Mouse (Mus musculus) megakaryocyte, embryonic 14.5 days (primary cell): Measurements from ENCODE around the gene Gm21897. TPM values are rescaled to one million over a fixed set of nuclear protein-coding genes. Genes with fewer than 3 reads are reported as not detected.

Experiments used
- H3K27me3 ChIP-seq: replicated peaks from 2 replicates; pipeline ENCODE3; 2012; ENCODE audit warnings: inconsistent platforms
- H3K36me3 ChIP-seq: replicated peaks from 2 replicates; pipeline ENCODE3; 2012; ENCODE audit warnings: low read length, inconsistent platforms, mixed read lengths
- H3K4me1 ChIP-seq: 2 replicates; pipeline ENCODE4 v1.6.1; 2012; ENCODE audit warnings: inconsistent platforms
- H3K4me3 ChIP-seq: replicated peaks from 2 replicates; pipeline ENCODE3; 2012; ENCODE audit warnings: moderate library complexity, mild to moderate bottlenecking, inconsistent platforms
- H3K9me3 ChIP-seq: 2 replicates; pipeline ENCODE4 v1.6.1; 2012; ENCODE audit warnings: inconsistent platforms
- FLI1 ChIP-seq: IDR thresholded peaks from 2 replicates; pipeline ENCODE4 v1.6.1; 2012; ENCODE audit warnings: low read length, inconsistent platforms, mixed read lengths
- GATA1 ChIP-seq: IDR thresholded peaks from 3 replicates; pipeline ENCODE4 v1.6.1; 2012; ENCODE audit warnings: mixed read lengths, low read length, inconsistent platforms, borderline replicate concordance
- polyA plus RNA-seq: library from polyadenylated mRNA; stranded (reverse); fragments of >175 nt; gene quantifications from 2 replicates; pipeline ENCODE4 v1.2.3, GENCODE M21; 2012; ENCODE audit warnings: low replicate concordance; ENCODE audit not compliant: insufficient read depth

Gene Gm21897
- polyA plus RNA-seq, 1 experiment, result not detected

DNA sequence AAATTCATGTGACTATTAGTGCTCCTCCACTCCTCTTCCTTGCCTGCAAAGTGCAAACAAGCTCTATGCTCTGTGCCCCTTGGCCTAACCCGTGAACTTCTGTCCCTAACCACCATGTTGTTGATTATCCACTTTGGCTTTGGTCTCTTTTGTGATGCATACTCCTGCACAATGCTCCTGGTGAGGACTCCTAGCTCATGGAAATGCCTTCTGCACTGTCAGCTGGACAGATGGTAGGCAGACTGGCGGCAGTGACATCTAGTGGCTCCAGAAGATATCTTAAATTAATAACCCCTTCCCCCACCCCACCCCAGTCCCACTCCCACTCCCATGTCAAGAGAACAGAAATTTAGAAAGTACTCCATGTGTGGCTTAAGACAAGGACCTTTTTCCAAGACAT is 35.1 kb downstream of the Gm21897 start:
- TF ChIP-seq FLI1 (no peak), GATA1 (no peak)
- Histone ChIP-seq H3K27me3 (no peaks in the 10 kb centered on the region), H3K4me1 (0 out of 2 replicates have a peak, but pooled peaks cover 2% of the 10 kb centered on the region), H3K36me3 (no peaks in the 10 kb centered on the region), H3K9me3 (no peaks in the 10 kb centered on the region), H3K4me3 (no peak overlapping the region)

DNA sequence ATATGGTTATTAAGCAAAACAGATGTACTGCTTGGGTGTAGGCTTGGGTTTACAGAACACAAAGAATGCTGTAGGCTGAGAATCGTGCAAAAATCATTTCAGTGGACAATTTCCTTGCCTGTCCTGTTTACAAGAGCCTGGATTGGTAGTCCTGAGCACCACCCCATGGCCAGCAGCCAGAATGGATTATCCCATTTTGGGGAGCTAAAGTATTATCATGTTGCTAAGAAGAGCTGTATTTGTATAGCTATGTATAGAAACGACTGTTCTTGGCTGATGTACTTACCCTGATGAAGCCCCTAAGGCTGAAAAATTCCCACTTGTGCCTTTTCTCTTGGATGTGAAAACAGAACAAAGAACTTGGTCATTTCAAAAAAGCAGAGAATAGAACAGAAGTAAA is 37.6 kb downstream of the Gm21897 start:
- Histone ChIP-seq H3K27me3 (no peaks in the 10 kb centered on the region), H3K9me3 (no peaks in the 10 kb centered on the region), H3K4me3 (no peak overlapping the region), H3K4me1 (0 out of 2 replicates have a peak, but pooled peaks cover 2% of the 10 kb centered on the region), H3K36me3 (no peaks in the 10 kb centered on the region)
- TF ChIP-seq GATA1 (no peak), FLI1 (no peak)

DNA sequence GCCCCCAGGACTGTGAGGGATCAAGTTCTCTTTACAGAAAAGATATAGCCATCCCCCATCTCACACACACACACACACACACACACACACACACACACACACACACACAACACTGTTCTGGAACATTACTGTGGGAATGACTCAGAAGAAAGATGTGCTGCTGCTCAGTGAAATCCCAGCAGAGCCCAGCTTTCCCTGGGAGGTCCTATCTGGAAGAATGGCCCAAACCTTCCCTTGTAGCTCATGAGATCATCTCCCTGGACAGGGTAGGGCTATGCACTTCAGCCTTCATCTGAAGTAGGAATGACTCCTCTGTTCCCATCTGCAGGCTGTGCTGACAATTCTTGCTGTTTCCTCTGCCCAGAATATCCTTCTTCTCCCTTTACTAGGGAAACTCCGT is 38.1 kb downstream of the Gm21897 start:
- Histone ChIP-seq H3K9me3 (no peaks in the 10 kb centered on the region), H3K4me3 (no peak overlapping the region), H3K27me3 (no peaks in the 10 kb centered on the region), H3K36me3 (no peaks in the 10 kb centered on the region), H3K4me1 (0 out of 2 replicates have a peak, but pooled peaks cover 2% of the 10 kb centered on the region)
- TF ChIP-seq FLI1 (no peak), GATA1 (no peak)

DNA sequence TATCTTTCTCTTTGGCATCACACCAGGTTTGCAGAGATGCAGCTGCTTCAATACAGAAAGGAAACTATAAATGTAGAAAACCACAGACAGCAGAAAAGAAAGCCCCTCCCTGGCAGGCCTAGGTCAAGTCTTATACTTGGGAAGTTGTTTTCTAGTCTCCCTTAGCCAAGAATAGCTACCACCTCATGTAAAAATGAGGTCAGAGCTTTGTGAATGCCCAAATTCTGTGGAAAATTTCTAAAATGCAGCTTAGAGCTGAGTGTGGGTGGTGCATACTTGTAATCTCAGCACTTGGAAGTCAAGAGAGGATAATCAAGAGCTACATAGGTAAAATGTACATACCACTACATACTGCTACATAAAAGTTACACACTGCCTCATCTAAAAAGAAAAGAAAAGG is 40.5 kb downstream of the Gm21897 start:
- H3K9me3 ChIP-seq, result no peaks in the 10 kb centered on the region
- H3K4me1 ChIP-seq, result no peaks in the 10 kb centered on the region
- H3K36me3 ChIP-seq, result no peaks in the 10 kb centered on the region
- no peaks in the 10 kb centered on the region for H3K27me3 ChIP-seq
- TF ChIP-seq FLI1 (no peak), GATA1 (no peak)
- no peak overlapping the region for H3K4me3 ChIP-seq

DNA sequence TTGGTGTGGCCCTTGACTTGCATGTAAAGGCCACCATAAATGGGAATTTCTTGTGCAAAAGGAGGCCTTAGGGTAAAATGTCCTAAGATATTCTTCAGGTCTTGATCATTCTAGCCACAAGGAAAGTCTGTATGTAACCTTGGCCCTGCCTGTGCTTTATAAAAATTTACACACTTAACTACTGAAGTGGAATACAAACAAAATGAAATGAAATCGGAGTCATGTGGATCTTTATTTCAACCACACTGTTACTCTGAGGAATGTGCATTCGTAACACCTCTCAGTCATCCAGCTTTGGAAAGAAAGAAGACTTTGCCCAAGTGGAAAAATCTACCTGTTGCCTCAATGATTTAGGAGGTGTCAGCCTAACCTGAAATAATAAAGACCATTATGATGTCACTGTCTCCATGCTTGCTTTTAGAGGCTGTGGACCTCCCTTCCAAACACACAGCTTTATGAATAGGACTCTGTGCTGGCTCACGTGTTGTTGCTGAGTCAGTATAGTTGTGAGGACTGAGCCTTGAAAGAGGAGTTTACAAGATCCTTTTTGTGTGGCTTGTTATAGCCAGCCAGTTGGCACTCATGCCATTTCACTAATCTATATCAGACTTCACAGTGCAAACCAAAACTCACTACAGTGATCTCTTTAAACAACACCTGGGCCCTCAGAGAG is 42.0 kb downstream of the Gm21897 start:
- Histone ChIP-seq H3K9me3 (no peaks in the 10 kb centered on the region), H3K4me1 (no peaks in the 10 kb centered on the region), H3K27me3 (no peaks in the 10 kb centered on the region), H3K4me3 (no peak overlapping the region), H3K36me3 (no peaks in the 10 kb centered on the region)
- TF ChIP-seq FLI1 (no peak), GATA1 (no peak)

DNA sequence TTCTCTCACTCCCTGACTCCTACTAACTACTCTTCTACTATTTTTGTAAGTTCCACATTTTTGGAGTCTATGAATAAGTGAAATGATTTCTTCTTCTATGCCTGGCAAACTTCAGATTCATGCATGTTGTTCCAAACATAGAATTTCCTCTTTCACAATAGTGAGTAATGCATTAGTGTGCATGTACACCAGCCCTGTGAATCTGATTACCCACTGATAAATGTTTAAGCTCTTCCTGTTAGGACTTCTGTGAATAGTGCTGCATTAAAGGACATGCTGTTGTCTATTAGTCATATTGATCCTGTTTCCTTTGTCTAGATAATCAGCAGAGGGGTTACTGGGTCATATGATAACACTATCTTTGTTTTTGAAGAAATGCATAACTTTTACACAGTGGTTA is 43.6 kb downstream of the Gm21897 start:
- no peaks in the 10 kb centered on the region for H3K36me3 ChIP-seq
- TF ChIP-seq GATA1 (no peak), FLI1 (no peak)
- H3K9me3 ChIP-seq, result no peaks in the 10 kb centered on the region
- H3K27me3 ChIP-seq, result no peaks in the 10 kb centered on the region
- no peaks in the 10 kb centered on the region for H3K4me1 ChIP-seq
- no peak overlapping the region for H3K4me3 ChIP-seq
